Mouse (Mus musculus): ENCODE data around the gene Sim2. TPM values are rescaled to one million over a fixed set of nuclear protein-coding genes. Genes with fewer than 3 reads are reported as not detected.

Sim2 gene
- polyA plus RNA-seq (2016; fragmentation: Nextera tagmentation; extraction: Ambion mirVana): 1.1 and 1.8 TPM in 2 replicates

DNA sequence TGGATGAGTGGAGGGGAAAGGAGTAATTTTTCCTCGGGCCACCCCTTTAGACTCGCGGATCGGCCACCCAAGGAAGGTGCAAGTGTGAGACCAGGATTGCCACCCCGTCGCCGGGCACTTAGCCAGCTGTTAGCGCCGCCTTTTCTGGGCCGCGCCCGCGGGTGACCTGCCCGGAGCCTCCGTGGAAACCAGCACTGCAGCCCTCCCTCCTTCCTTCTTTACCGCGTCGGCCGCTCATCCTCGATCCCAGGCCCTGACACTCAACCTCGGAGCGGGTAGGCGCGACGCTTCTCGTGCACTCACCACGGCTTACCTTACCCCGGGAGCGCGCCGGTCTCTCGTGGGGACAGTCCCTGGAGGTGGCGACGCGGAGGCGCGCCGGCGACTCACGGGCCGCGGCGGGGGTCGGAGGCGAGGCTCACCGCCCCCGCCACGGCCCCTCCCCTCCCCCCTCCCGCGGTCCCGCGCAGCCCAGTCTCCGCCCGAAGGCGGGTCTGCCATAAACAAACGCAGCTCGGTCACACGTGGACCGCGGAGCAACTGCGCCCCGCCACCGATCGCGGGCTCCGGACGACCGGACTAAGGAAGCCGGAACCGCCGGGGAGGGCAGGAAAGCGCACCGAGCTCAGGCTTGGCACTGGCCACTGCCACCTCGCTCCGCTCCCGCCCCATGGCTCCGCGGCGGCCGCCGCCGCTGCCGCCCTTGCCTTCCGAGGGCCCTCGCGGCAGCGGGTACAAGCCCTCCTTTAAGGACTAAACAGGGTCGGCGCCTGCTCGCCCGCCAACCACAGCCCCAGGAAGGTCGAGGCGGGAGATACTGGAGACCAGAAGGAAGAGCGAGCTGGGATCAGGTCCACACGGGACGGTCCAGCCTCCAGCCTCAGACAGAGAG, at the start of gene Sim2:
Gene Sim2 (plus strand): TSS at position 221 of the 892 bp plus-strand sequence.
- Histone ChIP-seq H3K27ac (no peak within 1 kb of the TSS; the same call in 1 of the 2 replicates), H3K4me3 (replicated peaks) (peak within 1 kb of the TSS; percentile 38), H3K9me3 (no peaks in the 10 kb centered on the region), H3K4me2 (peak within 1 kb of the TSS; percentile 52), H3K36me3 (replicated peaks) (no peaks in the 10 kb centered on the region), H3K27me3 (peaks cover 99% of the 10 kb centered on the region), H3K4me1 (peaks cover 25% of the 10 kb centered on the region), H3K9ac (peak within 1 kb of the TSS; percentile 25; the same call in 1 of the 2 replicates)
- WGBS: under 1% methylated on average over 90 of the region's 96 CpGs
- ATAC-seq (ENCODE audit: low FRiP score): no peak

DNA sequence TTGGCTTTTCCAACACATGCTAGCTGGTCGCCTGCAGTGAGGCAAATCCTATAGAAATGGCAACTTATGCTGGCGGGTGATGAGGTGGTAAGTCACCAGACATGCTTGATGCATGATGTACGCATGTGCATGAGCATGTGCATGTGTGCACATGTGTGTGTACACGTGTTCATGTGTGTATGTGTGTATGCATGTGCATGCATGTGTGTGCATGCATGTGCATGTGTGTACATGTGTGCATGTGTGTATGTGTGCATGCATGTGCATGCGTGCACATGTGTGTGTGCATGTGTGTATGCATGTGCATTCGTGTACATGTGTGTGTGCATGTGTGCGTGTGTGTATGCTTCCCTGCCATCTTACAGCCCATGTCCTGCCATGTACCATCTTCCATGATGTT, 47.5 kb upstream of the Sim2 start:
- H3K27ac ChIP-seq: no peak overlapping the region
- no peak overlapping the region for H3K9ac ChIP-seq
- 92% methylated on average over 7 of the region's 7 CpGs for WGBS
- no peak for ATAC-seq (ENCODE audit: low FRiP score)
- H3K27me3 ChIP-seq: peaks cover 51% of the 10 kb centered on the region
- H3K4me2 ChIP-seq: no peak overlapping the region
- peaks cover 18% of the 10 kb centered on the region for H3K4me1 ChIP-seq
- no peaks in the 10 kb centered on the region for H3K36me3 ChIP-seq (replicated peaks)
- H3K4me3 ChIP-seq (replicated peaks): no peak overlapping the region
- no peaks in the 10 kb centered on the region for H3K9me3 ChIP-seq

DNA sequence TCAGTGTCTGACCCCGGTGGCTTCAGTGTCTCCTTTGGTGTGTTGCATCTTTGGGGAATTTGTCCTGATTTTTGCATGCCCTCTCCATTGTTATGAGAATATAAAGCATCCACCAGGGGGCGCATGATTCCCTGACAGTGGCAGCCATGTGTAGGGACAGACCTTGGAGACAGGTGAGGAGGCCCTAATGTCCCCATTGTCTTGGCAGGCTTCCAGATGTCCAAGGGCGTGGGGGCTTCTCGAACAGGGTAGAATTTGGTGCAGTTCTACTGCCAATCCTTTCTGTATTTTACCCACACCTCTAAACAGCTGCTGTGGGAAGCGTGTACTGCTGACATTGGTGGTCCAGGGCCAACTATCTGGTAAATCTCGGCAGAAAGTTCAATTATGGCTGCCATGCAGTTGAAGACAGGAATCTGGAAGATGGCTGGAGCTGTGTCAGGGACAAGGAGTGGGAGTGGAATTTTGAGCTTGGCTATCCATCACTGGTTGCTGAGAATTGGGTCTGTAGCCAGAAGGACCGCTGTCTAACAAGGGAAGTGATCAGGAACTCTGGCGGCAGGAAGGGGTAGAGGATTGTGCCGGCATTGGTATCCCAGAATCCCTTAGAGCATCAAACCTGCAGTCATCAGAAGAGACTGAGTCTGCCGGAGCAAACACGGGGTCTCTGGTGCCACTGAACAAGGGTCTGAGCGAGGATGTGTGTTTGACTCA, 46.3 kb upstream of the Sim2 start:
- peaks cover 18% of the 10 kb centered on the region for H3K4me1 ChIP-seq
- no peak overlapping the region for H3K4me2 ChIP-seq
- H3K9ac ChIP-seq: no peak overlapping the region
- WGBS: 73% methylated on average over 12 of the region's 12 CpGs
- no peak overlapping the region for H3K4me3 ChIP-seq (replicated peaks)
- no peaks in the 10 kb centered on the region for H3K9me3 ChIP-seq
- peaks cover 62% of the 10 kb centered on the region for H3K27me3 ChIP-seq
- H3K27ac ChIP-seq: no peak overlapping the region
- 0 out of 2 replicates have a peak, but pooled peaks have one; percentile 33 for ATAC-seq (ENCODE audit: low FRiP score)
- H3K36me3 ChIP-seq (replicated peaks): no peaks in the 10 kb centered on the region

DNA sequence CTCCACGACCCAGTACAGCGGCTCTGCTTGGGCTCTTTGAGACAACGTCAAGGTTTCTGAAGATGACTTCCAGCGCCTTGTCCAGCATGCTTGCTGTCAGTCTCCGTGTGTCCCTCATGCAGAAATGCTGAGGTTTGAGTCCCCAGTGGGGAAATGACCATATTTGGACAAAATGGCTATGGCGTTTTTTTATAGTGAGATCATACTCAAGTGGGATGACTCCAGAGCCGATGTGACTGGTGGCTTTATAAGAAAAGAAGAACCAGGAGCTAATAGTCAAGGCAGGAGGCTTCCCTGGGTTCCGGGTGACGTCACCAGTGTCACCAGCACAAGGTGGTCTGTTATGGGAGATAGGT, 45.8 kb upstream of the Sim2 start:
- Histone ChIP-seq H3K36me3 (replicated peaks) (no peaks in the 10 kb centered on the region), H3K9ac (no peak overlapping the region), H3K4me3 (replicated peaks) (no peak overlapping the region), H3K4me1 (peaks cover 18% of the 10 kb centered on the region), H3K9me3 (no peaks in the 10 kb centered on the region), H3K27me3 (peaks cover 67% of the 10 kb centered on the region), H3K4me2 (no peak overlapping the region), H3K27ac (no peak overlapping the region)
- 91% methylated on average over 9 of the region's 9 CpGs for WGBS
- no peak for ATAC-seq (ENCODE audit: low FRiP score)

DNA sequence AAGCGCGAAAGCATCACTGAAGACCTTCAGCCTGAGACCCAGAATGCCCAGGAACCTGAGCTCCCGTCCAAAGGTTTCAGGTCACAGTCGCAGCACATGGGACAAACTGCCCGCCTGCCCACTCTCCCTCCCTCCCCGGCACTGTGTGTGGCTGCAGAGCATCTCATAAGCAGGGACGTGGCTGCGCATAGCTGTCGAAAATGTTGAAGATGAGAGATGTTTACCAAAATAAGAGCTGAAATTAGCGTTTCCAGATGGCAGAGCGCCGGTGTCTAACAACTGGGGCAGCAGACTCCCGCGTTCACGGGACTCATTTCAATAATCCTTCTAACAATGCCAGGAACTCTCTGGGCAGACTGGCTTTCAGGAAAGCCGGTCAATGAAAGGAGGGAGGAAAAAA, 44.2 kb upstream of the Sim2 start:
- H3K9ac ChIP-seq: no peak overlapping the region
- no peak for ATAC-seq (ENCODE audit: low FRiP score)
- H3K9me3 ChIP-seq: no peaks in the 10 kb centered on the region
- H3K27ac ChIP-seq: no peak overlapping the region
- 11% methylated on average over 16 of the region's 16 CpGs for WGBS
- H3K4me3 ChIP-seq (replicated peaks): peak overlapping the region; percentile 9; the same call in 1 of the 2 replicates
- peaks cover 18% of the 10 kb centered on the region for H3K4me1 ChIP-seq
- peak overlapping the region; percentile 42 for H3K4me2 ChIP-seq
- peaks cover 70% of the 10 kb centered on the region for H3K27me3 ChIP-seq
- no peaks in the 10 kb centered on the region for H3K36me3 ChIP-seq (replicated peaks)

DNA sequence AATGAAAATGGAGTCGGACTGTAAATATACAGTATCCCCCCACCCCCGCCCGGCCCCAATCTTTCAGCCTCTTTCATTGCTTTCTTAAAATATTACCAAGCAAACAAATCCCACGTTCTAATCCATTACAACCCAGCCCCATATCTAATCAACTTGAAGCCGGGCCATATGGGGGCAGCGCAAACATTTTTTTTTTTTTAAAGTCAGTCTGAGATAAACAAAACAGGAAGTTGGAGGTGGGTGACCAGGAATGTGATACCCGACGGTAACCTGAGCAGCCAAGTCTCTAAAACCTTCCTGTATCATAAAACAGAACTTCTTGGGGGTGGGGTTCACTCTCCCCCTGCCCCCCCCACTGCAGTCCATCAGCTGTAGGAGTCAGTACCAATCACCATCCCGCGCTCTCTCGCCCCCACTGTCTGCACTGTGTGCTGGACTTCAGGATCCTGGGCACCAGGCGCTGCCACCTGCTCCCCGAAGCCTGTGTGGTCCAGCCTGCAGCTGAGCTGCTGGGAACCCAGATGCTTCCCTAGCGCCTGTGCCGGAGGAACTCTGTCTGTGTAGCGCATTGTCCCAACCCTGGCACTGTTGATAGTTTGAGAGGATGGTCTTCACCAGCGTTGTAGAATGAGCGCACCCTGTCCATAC, 43.5 kb upstream of the Sim2 start:
- Histone ChIP-seq H3K4me1 (peaks cover 18% of the 10 kb centered on the region), H3K36me3 (replicated peaks) (no peaks in the 10 kb centered on the region), H3K9ac (no peak overlapping the region), H3K9me3 (no peaks in the 10 kb centered on the region), H3K4me2 (peak overlapping the region; percentile 42), H3K4me3 (replicated peaks) (no peak overlapping the region), H3K27me3 (peaks cover 68% of the 10 kb centered on the region), H3K27ac (no peak overlapping the region)
- ATAC-seq (ENCODE audit: low FRiP score): peak; percentile 80
- 41% methylated on average over 18 of the region's 18 CpGs for WGBS

DNA sequence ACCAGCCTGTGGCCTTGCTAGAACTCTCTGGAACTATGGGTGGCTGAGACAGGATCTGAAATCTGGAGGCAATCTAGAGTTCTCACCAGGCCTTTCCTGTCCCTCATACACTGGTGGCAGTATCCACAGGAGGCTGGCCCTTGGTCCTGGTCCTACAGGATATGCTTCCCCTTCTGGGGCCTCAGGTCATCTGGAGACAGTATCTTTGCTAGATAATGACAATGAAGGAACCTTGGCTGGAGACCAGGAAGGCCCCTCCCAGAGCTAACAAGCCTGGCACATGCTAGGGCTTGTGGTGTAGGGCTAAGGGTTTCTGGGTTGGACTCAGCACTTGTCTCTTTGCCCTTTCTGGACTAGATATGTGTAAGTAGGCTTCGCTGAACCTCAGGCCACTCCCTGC, 40.9 kb upstream of the Sim2 start:
- 94% methylated on average over 1 of the region's 1 CpGs for WGBS
- H3K9me3 ChIP-seq: no peaks in the 10 kb centered on the region
- no peak for ATAC-seq (ENCODE audit: low FRiP score)
- no peak overlapping the region for H3K9ac ChIP-seq
- H3K27me3 ChIP-seq: peaks cover 52% of the 10 kb centered on the region
- H3K27ac ChIP-seq: no peak overlapping the region
- no peak overlapping the region for H3K4me2 ChIP-seq
- no peak overlapping the region for H3K4me3 ChIP-seq (replicated peaks)
- H3K4me1 ChIP-seq: peaks cover 18% of the 10 kb centered on the region
- no peaks in the 10 kb centered on the region for H3K36me3 ChIP-seq (replicated peaks)

DNA sequence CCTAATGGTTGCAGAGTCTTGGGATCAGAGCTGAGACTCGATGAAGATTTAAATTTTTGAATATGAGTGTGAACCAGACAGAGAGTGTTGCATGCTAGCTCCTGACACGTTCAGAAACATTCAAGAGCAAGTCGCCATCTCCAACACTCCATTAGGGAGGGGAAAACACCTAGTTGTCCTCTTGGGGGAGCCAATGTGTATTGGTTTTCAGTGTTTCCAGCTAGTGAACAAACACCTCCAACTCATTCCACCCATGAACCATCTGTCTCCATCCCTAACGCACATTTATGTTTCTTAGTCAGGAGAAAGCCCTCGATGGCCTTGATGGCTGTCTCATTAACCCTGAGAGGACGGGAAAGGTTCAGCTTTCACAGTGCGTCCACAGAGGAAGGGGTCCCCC, 39.7 kb upstream of the Sim2 start:
- Histone ChIP-seq H3K27me3 (peaks cover 40% of the 10 kb centered on the region), H3K4me2 (no peak overlapping the region), H3K36me3 (replicated peaks) (no peaks in the 10 kb centered on the region), H3K9me3 (no peaks in the 10 kb centered on the region), H3K4me1 (peaks cover 17% of the 10 kb centered on the region), H3K9ac (no peak overlapping the region), H3K27ac (no peak overlapping the region), H3K4me3 (replicated peaks) (no peak overlapping the region)
- ATAC-seq (ENCODE audit: low FRiP score): no peak
- 64% methylated on average over 7 of the region's 7 CpGs for WGBS

DNA sequence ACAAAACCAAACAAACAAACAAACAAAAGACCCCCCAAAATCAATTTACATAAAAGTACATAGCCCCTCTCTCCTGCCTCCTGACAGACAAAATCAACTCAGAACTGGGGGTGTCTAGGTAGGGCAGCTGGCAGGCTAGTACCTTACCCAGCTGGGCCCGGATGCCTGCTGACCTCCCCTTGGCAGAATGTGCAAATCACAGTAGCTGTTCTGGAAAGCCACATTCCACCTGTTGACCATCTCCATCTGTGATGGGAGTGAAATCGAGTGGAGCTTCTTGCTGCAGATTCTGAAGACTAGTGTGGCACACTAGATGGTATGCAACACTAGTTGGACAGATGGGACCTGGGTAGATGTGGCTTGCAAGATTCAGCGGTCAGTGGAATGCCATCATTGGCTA, 34.4 kb upstream of the Sim2 start:
- no peak overlapping the region for H3K4me3 ChIP-seq (replicated peaks)
- peaks cover 27% of the 10 kb centered on the region for H3K27me3 ChIP-seq
- H3K9me3 ChIP-seq: no peaks in the 10 kb centered on the region
- no peak overlapping the region for H3K9ac ChIP-seq
- peaks cover 2% of the 10 kb centered on the region; the same call in 1 of the 2 replicates for H3K4me1 ChIP-seq
- ATAC-seq (ENCODE audit: low FRiP score): no peak
- no peaks in the 10 kb centered on the region for H3K36me3 ChIP-seq (replicated peaks)
- WGBS: 94% methylated on average over 3 of the region's 3 CpGs
- H3K27ac ChIP-seq: no peak overlapping the region
- no peak overlapping the region for H3K4me2 ChIP-seq

DNA sequence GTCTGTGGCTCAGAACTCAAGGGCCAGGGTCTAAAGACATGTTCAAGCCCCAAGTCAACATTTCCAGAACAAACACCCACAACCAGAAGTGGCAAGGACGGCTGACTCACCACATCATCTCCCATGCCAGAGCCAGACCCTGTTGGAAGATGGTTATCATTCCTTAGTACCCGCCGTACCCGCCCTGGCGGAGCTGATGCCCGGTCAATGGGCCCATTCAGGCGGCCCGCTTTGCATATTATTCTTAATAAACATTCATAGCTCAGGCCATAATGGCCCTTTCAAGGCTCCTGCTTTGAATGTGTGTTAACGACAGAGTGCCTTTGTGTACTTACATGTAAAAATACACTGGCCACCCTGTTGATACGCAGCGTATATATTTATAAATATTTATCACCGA, 29.6 kb upstream of the Sim2 start:
- Histone ChIP-seq H3K9me3 (no peaks in the 10 kb centered on the region), H3K36me3 (replicated peaks) (no peaks in the 10 kb centered on the region), H3K4me3 (replicated peaks) (no peak overlapping the region), H3K4me2 (no peak overlapping the region), H3K4me1 (peaks cover 8% of the 10 kb centered on the region; the same call in 1 of the 2 replicates), H3K9ac (no peak overlapping the region), H3K27me3 (peaks cover 37% of the 10 kb centered on the region), H3K27ac (no peak overlapping the region)
- WGBS: 62% methylated on average over 12 of the region's 12 CpGs
- ATAC-seq (ENCODE audit: low FRiP score): no peak

DNA sequence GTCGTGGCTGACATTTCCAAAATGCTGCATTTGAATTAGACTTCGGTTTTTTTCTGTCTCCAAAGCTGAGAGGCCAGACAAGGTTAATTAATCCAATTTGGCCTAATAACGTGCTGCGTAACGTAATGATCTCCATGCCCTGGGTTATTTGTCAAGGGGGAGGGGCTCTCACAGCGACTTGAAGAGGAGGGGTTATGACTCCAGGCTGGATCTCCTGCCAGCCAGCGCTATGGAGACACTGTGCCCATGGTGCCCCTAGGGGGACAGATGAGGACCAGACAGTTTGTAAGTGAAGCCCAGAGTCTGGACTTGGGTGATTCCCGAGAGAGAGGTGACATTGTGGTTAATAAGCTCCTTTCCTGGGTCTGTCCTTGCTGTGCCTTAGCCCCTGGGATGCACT, 29.2 kb upstream of the Sim2 start:
- Histone ChIP-seq H3K27ac (no peak overlapping the region), H3K4me2 (no peak overlapping the region), H3K9me3 (no peaks in the 10 kb centered on the region), H3K27me3 (peaks cover 37% of the 10 kb centered on the region), H3K4me1 (peaks cover 8% of the 10 kb centered on the region; the same call in 1 of the 2 replicates), H3K4me3 (replicated peaks) (no peak overlapping the region), H3K9ac (no peak overlapping the region), H3K36me3 (replicated peaks) (no peaks in the 10 kb centered on the region)
- ATAC-seq (ENCODE audit: low FRiP score): no peak
- WGBS: 30% methylated on average over 8 of the region's 8 CpGs

DNA sequence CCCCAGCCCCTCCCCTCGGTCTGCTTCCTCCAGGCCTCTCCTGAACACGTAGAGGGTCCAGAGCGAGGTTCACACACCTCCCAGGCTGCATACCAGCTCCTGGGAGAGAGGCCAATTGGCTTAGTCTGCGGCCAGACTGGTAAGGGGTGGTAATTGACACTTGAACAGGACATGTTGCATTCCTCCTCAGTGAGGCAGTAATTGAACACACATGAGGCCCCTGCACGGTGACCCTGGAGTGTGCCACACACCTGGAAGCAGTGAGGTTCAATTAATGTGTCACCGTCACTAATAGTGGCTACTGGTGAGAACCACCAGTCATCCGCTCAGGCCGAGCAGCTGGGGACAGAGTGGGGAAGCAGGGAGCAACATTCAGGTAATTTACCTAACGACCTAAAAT, 24.9 kb upstream of the Sim2 start:
- 60% methylated on average over 9 of the region's 9 CpGs for WGBS
- no peak overlapping the region for H3K4me3 ChIP-seq (replicated peaks)
- no peak for ATAC-seq (ENCODE audit: low FRiP score)
- no peak overlapping the region for H3K27ac ChIP-seq
- no peak overlapping the region for H3K9ac ChIP-seq
- H3K9me3 ChIP-seq: no peaks in the 10 kb centered on the region
- peaks cover 8% of the 10 kb centered on the region; the same call in 1 of the 2 replicates for H3K4me1 ChIP-seq
- H3K27me3 ChIP-seq: peaks cover 18% of the 10 kb centered on the region
- no peak overlapping the region for H3K4me2 ChIP-seq
- H3K36me3 ChIP-seq (replicated peaks): no peaks in the 10 kb centered on the region
